Mouse (Mus musculus): ENCODE measurements around the gene Alg13. TPM values are rescaled to one million over a fixed set of nuclear protein-coding genes. Genes with fewer than 3 reads are reported as not detected.

Gene Alg13
- 11.5 and 12.4 TPM in 2 replicates for total RNA-seq (2021)
- long read RNA-seq, experiment 1, partial matches to known transcripts, result 0 of 3 reads
- long read RNA-seq, experiment 1, other reads (novel, unspliced or antisense), result 0 of 3 reads
- long read RNA-seq, experiment 2, full-length matches to known transcripts, result 3 of 4 reads
- long read RNA-seq, experiment 2, partial matches to known transcripts, result 0 of 4 reads
- long read RNA-seq, experiment 2, other reads (novel, unspliced or antisense), result 1 of 4 reads

DNA sequence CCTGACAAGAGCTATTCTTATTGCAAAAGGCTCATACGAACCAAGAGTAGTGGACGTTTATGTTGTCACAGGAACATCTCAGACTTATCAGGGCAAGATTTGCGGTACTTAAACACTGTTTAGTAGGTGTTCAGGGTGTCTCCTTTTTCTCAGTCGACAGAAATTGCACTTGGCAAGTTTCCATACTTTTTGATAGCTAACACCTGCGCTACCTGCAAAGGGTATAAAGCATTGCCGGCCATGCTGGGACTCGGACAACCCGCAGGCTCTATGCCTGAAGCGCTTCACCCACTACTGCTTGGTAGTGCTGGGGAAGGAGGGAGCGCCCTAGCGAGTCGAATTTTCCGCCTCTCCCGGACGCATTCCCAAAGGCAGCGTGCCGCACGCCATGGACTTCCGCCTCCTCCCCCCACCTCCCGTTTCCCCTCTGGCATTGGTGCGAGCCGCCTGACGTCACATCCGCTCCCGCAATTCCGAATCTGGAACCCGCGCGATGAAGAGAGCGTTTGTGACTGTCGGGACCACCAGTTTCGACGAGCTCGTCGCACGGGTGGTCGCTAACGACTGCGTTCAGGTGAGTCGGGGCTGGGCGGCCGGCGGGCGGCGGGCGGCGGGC, at the start of gene Alg13:
Gene Alg13 (plus strand): TSS at position 257 of the 616 bp plus-strand sequence.
- peak; percentile 87 for DNase-seq

DNA sequence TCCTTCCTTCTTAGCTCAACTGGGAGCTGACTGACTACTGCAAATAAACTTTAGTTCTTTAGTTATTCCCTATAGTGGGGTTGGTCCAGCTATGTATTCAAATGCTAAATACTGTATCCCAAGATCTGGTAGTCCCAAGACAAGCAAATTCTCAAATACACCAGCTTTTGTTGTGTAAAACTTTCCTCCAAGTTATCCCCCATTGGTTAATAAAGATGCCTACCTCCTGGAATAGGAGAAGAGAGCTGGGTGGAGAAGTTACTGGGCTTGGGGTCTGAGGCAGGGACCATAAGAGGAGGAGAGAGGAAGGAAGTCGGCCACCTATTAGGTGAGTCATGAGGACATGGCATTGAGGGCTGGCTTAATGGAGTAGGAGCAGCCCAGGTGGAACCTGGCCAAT, 49.0 kb upstream of the Alg13 start:
- DNase-seq, result no peak

DNA sequence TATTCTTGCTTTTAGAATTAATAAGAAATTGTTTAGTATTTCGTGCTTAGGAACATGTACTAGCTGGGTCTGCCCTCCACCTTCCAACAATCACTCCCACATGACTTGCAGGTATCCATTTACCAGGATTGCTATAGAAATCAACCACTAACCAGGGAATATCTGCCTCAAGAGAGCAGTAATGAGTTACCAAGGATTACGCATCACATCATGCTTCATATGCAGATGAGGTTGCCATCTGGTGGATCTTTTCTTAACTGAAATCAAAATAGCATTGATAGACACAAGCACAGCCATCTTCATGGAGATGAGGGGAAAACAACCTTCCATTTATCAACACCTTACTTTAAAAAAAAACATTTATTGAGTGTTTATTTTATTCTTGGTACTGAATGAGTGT, 16.1 kb upstream of the Alg13 start:
- DNase-seq, result no peak

DNA sequence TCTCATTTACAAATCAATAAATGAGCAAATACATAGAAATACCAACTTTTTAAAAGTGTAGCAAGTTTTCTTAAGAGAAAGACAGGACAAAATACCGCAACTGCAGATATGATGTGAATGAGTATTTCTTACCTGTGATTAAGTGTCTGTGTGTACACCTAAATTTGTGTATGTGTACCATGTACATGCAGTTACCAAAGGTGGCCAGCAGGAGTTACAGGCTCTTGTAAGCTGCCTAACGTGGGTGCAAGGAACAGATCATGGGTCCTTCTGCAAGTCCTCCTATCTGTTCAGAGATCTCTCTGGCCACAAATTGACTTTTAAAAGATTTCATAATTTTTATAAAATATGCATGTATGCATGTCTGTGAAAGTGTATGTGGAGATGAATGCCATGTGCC, 11.9 kb upstream of the Alg13 start:
- no peak for DNase-seq

DNA sequence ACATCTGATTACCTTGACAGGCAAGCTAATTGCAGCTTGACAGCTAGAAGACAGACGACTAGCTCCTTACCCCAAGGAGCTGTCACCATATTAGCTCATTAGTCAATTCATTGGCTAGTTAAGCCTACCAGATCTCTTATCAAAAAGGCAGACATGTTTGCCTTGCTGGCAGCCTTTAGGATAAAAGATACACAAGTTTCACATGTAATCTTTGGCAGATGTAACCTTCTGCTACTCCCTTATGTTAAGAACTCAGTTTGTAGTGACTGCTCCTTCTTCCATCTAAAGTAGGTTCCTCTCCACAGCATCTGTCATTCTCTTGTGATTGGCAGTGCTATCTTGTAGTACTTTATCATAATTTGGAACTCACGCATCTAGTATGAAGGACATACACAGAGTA, 3.6 kb upstream of the Alg13 start:
- no peak for DNase-seq

DNA sequence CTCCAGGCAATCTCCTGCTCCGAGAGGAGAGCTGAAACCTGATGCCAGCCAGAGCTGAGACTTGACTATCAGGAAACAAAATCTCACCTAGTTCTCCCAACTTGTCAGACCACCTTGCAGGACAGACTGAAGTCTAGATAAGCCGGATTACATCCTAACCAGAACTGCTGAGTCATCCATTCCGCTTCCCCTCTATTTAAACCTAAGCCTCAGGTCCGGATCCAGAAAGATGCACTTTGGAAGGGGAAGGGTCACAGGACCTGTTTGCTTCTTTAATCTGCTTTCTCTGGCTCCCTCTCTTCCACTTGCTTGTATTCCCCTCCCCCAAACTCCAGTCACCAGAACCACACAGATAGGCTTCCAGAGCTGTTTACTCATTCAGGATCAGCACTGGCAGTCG, 2.6 kb upstream of the Alg13 start:
- DNase-seq, result no peak

DNA sequence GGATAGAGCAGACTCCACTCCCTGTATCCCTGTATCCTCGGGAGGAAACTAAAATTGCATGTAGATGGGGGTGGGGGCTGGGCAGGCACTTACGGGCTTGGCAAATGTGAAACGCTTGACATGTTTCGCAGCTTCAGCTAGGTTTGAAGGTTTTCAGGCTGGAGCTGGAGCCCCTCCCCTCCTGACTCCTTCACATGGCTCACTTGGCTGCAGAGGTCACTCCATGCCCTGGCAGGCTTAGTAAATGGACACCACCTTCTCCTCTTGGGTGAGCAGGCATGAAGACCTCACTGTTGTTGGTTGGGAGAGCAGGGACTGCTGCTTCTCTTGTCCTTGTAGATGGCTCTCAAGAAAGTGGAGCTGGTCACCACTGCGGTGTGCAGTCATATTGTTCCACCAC, 1.6 kb upstream of the Alg13 start:
- DNase-seq, result no peak

DNA sequence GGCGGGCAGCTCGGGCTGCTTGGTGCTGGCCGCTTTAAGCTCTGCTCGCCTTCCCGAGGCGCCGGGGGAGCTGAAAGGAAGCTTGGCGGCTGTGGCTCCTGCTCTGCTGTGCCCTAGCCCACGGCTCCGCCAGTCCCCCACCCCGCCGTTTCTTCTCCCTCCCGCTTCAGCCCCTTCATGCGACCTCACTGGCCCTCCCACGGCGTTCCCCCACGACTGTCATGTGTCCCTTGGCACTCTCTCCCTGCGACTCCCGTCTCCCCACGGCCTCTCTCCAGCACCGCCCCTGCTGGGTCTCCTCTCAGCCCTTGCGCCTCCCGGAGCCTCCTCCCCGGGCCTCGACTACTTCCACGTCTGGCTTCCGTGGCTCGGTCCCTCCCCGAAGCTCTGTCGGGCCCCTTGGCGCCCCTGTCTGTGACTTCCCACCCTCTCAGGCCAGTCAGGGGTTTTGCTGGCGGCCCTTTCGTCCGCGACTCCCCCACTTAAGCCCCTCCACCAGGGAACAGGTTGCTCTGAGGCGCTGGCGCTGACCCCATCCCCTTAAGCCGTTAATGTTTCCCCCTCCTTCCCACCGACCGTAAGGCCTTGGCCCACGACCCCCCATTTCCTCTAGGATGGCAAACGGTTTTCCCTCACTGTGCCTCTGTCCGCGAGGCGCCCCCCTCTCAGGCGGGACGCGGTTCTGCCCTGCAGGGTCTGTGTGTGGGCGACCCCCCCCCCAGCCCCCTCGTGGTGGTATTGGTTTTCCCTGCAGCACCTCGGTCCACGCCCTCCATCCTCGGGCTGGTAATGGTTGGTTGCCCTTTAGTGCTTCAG, 768 bp downstream of the Alg13 start:
- peak; percentile 50 for DNase-seq

DNA sequence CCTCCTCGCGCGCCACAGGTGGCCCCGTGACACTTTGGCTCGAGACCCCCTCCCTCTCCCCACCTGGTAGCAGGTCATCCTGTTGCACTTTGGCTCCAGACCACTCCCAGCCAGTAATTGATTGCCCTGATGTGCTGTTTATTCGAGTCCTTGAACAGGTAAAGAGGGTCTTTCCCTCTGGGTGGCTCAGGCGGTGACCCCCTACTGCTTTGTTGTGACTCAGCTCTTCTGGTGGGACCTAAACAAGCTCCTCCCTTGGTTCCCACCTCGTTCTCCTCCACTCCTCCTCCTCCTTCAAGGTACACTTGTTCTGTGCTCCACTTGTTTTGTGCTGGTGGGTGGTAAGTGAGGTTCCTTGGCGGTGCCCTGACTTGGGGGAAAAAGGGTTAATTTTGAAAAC, 1.8 kb downstream of the Alg13 start:
- DNase-seq, result no peak

DNA sequence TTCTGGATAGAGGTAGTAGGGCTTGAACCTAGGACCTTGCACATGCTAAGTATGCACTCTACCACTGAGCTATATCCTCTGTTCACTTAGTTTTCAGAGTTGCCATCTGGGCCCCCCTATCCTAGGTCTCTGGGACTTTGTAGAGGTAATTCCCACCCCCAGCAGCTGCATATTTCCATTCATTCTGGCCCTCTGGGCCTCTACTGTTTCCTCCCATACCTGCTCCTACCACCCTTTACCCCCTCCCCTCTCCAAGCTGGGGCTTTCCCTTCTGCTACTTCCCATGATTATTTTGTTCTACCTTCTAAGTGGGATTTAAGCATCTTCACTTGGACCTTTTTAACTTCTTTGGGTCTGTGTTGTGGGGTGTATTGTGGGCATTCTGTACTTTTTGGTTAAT, 7.8 kb downstream of the Alg13 start:
- DNase-seq, result no peak

DNA sequence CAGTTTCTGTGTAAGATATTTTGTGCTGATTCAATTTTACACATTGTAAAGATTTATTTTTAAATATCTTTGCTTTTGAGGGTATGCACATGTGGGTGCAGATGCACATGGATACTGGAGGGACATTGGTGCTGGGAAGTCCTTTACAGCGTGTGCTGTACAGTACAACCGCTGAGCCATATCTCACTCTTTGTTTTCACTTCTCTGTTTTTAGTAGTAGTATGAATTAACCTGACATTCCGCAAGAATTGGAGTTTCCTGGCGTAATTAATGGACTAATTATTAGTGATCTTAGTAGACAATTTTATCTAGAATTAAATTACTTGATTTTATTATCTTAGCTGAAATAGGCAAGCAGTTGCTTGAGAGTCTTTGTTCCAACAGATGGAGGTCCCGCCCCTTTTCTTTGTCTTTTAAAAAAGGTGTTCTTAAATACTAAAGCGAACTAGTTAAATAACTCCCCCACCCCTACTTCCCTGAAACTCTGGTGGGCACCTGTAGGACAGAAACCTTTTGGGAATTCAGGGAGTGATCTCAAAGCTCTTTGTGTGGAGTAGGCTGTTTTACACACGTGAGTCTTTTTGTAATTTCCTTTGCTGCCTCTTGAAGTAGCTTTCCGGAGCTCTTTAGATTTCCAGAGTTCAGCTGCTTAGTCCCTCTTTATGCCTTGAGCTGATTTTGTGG, 17.9 kb downstream of the Alg13 start:
- DNase-seq, result no peak

DNA sequence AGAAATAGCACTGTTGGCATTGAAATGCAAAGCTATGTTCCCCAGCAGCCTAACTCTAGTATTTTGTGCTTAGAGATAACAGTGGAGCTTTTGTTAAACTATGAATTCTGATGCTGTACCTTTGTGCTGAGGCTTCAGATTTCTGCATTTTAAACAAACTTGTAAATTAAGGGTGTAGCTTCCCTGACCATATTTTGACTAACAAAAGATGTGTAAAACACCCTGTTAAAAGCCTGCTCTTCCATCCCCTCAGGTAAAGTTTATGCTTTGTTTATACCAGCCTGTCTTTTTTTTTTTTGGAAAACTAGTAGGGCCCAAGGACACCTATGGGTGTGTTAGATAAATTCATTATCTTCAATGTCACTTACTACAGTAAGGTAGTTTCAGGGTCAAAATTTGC, 20.3 kb downstream of the Alg13 start:
- DNase-seq, result no peak

DNA sequence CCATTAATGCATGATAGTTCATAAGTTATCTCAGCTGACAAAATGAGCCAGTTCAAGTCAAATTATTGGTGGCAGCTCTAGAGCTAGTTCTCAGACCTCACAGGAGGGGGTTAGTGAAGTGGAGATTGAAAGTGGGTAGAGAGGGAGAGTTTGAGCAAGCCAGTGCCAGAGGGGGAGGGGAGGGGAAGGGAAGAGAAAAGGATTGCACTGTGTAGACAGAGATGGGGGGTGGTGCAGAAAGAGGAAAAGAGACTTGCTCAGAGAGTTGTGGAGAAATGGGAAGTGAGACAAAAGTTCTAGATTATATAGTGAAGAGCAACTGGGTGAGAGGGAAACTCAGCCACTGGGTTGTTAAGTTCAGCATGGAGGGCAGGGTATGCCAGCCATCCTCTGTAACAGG, 20.8 kb downstream of the Alg13 start:
- no peak for DNase-seq

DNA sequence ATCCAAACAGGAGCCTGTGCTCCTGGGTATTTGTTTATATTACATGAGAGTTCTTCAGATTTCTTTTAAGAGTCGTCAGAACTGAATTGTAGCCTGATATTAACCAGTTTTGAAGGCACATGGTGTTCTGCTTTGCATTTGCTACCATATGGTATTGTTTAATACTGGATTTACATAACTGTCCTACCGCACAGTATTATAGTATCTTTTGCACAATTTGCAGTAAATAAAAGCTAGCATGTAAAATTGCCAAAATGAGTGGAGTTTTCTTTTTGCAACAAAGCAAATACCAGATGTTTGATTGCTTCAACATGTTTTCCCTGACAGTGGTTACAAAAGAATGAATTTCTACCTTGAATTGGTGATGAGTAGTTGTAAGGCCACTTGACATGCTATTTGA, 56.6 kb downstream of the Alg13 start:
- DNase-seq, result no peak

DNA sequence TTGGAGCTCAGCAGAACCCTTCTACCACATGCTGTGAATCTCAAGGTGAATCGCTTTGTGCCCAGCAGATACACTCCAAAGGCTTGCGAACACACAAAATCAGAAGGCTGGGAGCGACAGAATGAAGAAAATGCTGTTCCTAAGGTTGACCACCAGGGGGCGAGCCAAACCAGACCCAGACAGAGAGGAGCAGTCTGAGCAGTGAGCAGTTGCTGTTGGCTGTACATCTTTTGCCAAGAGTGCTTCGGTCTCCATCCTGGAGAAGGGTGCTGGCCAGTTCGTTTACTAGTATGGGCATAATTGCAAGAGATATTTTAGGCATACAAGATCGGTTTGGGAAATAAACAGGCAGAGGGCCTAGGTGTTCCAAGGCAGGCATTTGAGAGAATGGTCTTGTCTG, 85.9 kb downstream of the Alg13 start:
- peak; percentile 67 for DNase-seq

DNA sequence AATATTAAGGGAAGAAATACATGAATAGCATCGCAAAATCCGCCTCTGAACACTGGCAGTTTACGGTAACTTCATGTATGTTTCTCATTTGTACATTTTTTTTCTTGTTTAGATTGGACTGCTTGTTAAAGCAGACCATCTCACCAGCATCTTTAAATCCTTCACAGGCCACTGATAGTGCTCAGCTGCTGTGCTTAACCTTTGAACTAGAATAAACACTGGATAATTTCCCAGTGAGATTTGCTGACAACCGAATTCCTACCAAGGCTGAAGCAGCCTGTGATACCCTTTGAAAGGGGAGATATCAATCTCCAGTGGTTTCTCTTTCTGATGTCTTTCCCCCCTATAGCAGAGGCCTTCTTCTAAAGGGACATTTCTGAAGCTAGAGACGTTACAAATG, 90.4 kb downstream of the Alg13 start:
- DNase-seq, result no peak

DNA sequence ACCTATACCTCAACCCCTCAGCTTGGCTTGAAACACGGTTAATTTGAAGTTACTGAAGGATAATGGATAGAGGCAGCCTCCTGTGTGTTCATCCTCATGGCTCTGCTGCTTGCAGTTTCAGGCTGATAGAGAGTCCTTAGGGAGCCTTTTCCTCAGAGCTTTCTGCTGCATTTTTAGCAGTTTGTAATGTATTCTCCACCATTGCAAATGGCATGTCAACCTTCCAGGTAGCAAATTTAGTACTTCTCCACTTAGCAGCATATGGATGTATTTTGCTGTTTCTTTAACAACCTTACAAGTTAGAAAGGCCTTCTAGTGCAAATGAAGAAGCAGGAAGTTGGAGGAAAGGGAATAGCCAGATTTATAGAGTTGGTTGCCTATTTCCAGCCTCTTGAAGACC, 102.7 kb downstream of the Alg13 start:
- DNase-seq, result no peak

DNA sequence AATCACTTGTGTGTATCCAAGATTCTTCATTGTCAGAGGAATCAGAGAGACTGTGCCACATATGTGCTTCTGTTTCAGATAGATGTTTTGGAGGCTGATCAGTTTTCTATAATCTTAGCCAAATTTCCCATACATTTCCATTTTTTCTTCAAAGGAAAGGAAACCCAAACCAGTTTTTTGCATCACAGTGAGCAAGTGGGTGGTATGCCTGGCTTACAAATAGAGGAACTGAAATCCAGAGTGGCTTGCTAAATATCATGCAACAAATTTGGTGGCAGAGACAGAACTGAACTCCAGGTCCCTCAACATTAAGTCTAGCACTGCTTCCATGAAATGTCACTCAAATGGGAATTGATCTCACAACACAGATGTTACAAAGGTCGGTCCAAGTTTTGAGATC, 103.5 kb downstream of the Alg13 start:
- no peak for DNase-seq

DNA sequence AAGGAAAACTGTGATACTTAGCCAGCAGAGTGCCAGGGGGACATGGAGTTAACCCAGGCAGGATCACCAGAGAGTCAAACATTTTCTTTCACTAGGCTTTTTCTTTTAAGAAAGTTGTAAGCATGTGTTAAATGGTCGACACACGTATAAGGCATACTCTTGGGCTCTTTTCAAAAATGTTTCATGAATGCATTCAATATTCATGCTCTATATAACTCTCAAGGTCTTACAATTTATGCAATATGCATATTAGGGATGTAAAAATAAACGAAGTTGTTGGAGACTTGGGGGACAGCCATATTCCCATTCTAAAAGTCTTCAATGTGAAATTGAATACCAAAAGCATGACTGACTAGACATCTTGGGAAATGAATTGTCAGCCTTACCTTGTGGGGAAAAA, 106.2 kb downstream of the Alg13 start:
- DNase-seq, result no peak
